Mouse (Mus musculus): ENCODE results near the gene Emcn. TPM values are rescaled to one million over a fixed set of nuclear protein-coding genes. Genes with fewer than 3 reads are reported as not detected.

The Emcn gene
- total and polyA plus RNA-seq, 3 experiments = not detected

DNA sequence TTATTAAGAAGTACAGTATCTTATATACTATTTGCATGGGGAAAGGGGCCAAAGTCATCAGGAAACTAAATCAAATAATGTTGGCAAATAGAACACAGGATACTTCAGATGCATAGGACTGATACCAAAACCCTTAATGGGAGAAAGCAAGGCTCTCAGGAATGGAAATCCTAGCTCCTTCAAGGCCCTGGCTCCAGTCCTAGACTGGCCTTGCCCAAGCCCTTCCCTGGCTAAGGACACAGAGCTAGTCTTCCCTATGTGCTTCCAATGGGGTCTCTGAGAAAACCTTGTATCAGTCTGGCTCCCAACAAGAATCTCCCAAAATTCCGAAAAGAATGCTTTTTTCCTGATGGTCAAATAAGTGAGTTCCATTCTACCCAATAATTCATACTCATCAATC is 126.5 kb downstream of the Emcn start:
- Histone ChIP-seq H3K36me3 (ENCODE audit: control insufficient read depth in 1 of 2, insufficient read depth in 2 of 2, low read length in 2 of 2) (no peaks in the 10 kb centered on the region), H3K9ac (ENCODE audit: control insufficient read depth, low read depth, low read length, poor library complexity, severe bottlenecking) (no peak overlapping the region), H3K79me2 (ENCODE audit: control insufficient read depth, insufficient read depth, low read length, poor library complexity) (no peaks in the 10 kb centered on the region), H3K9me3 (replicated peaks; ENCODE audit: insufficient read depth, low read length) (no peaks in the 10 kb centered on the region), H3K27me3 (ENCODE audit: control insufficient read depth in 1 of 2, insufficient read depth in 2 of 2, low read length in 2 of 2) (no peaks in the 10 kb centered on the region), H3K4me3 (ENCODE audit: control insufficient read depth in 1 of 2, insufficient read depth in 1 of 2, low read depth in 2 of 2, low read length in 2 of 2) (no peak overlapping the region), H3K4me1 (ENCODE audit: control insufficient read depth in 1 of 2, insufficient read depth in 2 of 2, low read length in 2 of 2) (no peaks in the 10 kb centered on the region), H3K27ac (ENCODE audit: control insufficient read depth, low read depth, low read length) (no peak overlapping the region)
- DNase-seq (ENCODE audit: low read depth, low spot score) = no peak
- TF ChIP-seq SMC3 (IDR thresholded peaks at IDR 0.05; ENCODE audit: low read depth, low read length) = no peak
- TF ChIP-seq ZNF384 (IDR thresholded peaks at IDR 0.05; ENCODE audit: low read depth, low read length) = no peak
- TF ChIP-seq MAFK (IDR thresholded peaks at IDR 0.05; ENCODE audit: borderline replicate concordance, low read depth, low read length) = no peak
- no peak for TF ChIP-seq POLR2AphosphoS5 (IDR thresholded peaks at IDR 0.05; ENCODE audit: borderline replicate concordance, low read depth, low read length)
- TF ChIP-seq USF1 (IDR thresholded peaks at IDR 0.05; ENCODE audit: low read depth, low read length) = no peak
- no peak for TF ChIP-seq TBP (IDR thresholded peaks at IDR 0.05; ENCODE audit: low read depth, low read length)
- no peak for TF ChIP-seq GATA1 (IDR thresholded peaks at IDR 0.05; ENCODE audit: low read depth, low read length)
- TF ChIP-seq MXI1 (IDR thresholded peaks at IDR 0.05; ENCODE audit: low read depth, low read length) = no peak
- TF ChIP-seq SIN3A (IDR thresholded peaks at IDR 0.05; ENCODE audit: low read length) = no peak
- TF ChIP-seq RAD21 (IDR thresholded peaks at IDR 0.05; ENCODE audit: low read depth, low read length) = no peak
- no peak for TF ChIP-seq TCF12 (IDR thresholded peaks at IDR 0.05; ENCODE audit: low read depth, low read length)
- no peak for TF ChIP-seq KAT2A (conservative IDR thresholded peaks at IDR 0.05; ENCODE audit: low read depth, low read length)
- no peak for TF ChIP-seq UBTF (IDR thresholded peaks at IDR 0.05; ENCODE audit: borderline replicate concordance, insufficient read depth, low read depth, low read length)
- TF ChIP-seq EP300 (IDR thresholded peaks at IDR 0.05; ENCODE audit: low read depth in 1 of 2, low read length in 2 of 2) = no peak
- TF ChIP-seq ZKSCAN1 (IDR thresholded peaks at IDR 0.05; ENCODE audit: low read depth, low read length) = no peak
- no peak for TF ChIP-seq TAL1 (IDR thresholded peaks at IDR 0.05; ENCODE audit: low read length)
- TF ChIP-seq RCOR1 (IDR thresholded peaks at IDR 0.05; ENCODE audit: low read depth, low read length) = no peak
- no peak for TF ChIP-seq POLR2AphosphoS2 (IDR thresholded peaks at IDR 0.05; ENCODE audit: low read length)

DNA sequence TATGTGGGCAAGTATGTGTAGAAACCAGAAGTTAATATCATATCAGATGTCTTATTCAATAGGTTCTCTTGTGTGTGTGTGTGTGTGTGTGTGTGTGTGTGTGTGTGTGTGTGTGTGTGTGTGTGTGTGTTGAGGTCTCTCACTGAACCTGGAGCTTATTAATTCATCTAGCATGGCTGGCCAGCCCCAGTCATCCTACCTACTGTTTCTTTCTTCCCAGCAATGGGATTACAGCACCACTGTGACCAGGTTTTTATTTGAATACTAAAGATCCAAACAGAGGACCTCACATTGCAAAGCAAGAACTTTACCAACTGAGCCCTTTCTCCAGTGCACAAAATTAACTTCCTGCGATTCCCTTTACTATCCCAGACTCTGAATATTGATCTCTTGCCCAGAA is 131.3 kb downstream of the Emcn start:
- DNase-seq (ENCODE audit: low read depth, low spot score) = no peak
- H3K4me3 ChIP-seq (ENCODE audit: control insufficient read depth in 1 of 2, insufficient read depth in 1 of 2, low read depth in 2 of 2, low read length in 2 of 2) = no peak overlapping the region
- no peaks in the 10 kb centered on the region for H3K4me1 ChIP-seq (ENCODE audit: control insufficient read depth in 1 of 2, insufficient read depth in 2 of 2, low read length in 2 of 2)
- no peaks in the 10 kb centered on the region for H3K36me3 ChIP-seq (ENCODE audit: control insufficient read depth in 1 of 2, insufficient read depth in 2 of 2, low read length in 2 of 2)
- no peaks in the 10 kb centered on the region for H3K27me3 ChIP-seq (ENCODE audit: control insufficient read depth in 1 of 2, insufficient read depth in 2 of 2, low read length in 2 of 2)
- no peak overlapping the region for H3K9ac ChIP-seq (ENCODE audit: control insufficient read depth, low read depth, low read length, poor library complexity, severe bottlenecking)
- no peaks in the 10 kb centered on the region for H3K9me3 ChIP-seq (replicated peaks; ENCODE audit: insufficient read depth, low read length)
- no peaks in the 10 kb centered on the region for H3K79me2 ChIP-seq (ENCODE audit: control insufficient read depth, insufficient read depth, low read length, poor library complexity)
- H3K27ac ChIP-seq (ENCODE audit: control insufficient read depth, low read depth, low read length) = no peak overlapping the region
- no peak for TF ChIP-seq NRF1 (IDR thresholded peaks at IDR 0.05; ENCODE audit: insufficient read depth, low read depth, low read length, poor library complexity, severe bottlenecking)
- TF ChIP-seq ZNF384 (IDR thresholded peaks at IDR 0.05; ENCODE audit: low read depth, low read length) = no peak

Data from MEL (cell line).